Comparison of ENCODE assay signal across 23 mouse cellular contexts in the genomic region with DNA sequence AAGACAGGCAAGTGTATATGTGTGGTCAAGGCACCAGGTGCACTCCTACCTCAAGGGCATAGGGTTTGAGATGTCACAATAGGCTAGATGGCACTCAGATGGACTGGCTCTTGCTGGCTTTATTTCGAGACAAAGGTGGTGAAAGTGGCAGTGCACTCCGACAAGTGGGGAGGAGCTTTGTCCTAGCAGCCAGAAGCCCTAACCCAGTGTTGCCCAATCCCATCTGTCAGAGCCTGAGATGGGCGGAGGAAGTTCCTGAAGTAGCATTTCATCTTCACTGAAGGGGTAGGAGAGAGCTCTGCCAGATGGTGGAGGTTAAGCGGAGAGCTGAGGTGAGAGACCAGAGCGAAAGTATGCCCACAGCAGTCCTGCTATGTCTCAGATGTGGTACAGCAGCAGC.
"Had no signal": no experiment of that assay in that cellular context is flagged by ENCODE, and none has a peak within 500 bp of the region (broad histone marks: within the 10 kb centered on the region; RNA-seq: fewer than 3 reads in every experiment).

No protein-coding gene starts in this region.

- H3K4me3 ChIP-seq: intestine, embryonic 15.5 days; kidney, embryonic 15.5 days; limb, embryonic 10.5 days; limb, embryonic 13.5 days; midbrain, embryonic 10.5 days; midbrain, embryonic 13.5 days; neural tube, embryonic 12.5 days; neural tube, embryonic 15.5 days; stomach, embryonic 15.5 days had no signal

- H3K27ac ChIP-seq: intestine, embryonic 15.5 days; kidney, embryonic 15.5 days; limb, embryonic 10.5 days; limb, embryonic 13.5 days; liver, embryonic 14.5 days; midbrain, embryonic 10.5 days; midbrain, embryonic 13.5 days; neural tube, embryonic 12.5 days; neural tube, embryonic 15.5 days; stomach, embryonic 15.5 days had no signal

- H3K9ac ChIP-seq: intestine, embryonic 15.5 days; kidney, embryonic 15.5 days; limb, embryonic 13.5 days; liver, embryonic 14.5 days; liver, postnatal 0 days; lung, embryonic 14.5 days; midbrain, embryonic 13.5 days; neural tube, embryonic 12.5 days; neural tube, embryonic 15.5 days; stomach, embryonic 15.5 days had no signal

- H3K4me2 ChIP-seq: intestine, embryonic 15.5 days; kidney, embryonic 15.5 days; limb, embryonic 13.5 days; liver, embryonic 11.5 days; lung, embryonic 14.5 days; midbrain, embryonic 13.5 days; neural tube, embryonic 12.5 days; neural tube, embryonic 15.5 days; stomach, embryonic 15.5 days had no signal

- ATAC-seq: intestine, embryonic 15.5 days; liver, postnatal 0 days; midbrain, embryonic 13.5 days; midbrain, embryonic 16.5 days had no signal

- H3K9me3 ChIP-seq: intestine, embryonic 15.5 days; kidney, embryonic 15.5 days; limb, embryonic 10.5 days; limb, embryonic 13.5 days; midbrain, embryonic 10.5 days; midbrain, embryonic 13.5 days; neural tube, embryonic 12.5 days; neural tube, embryonic 15.5 days; stomach, embryonic 15.5 days had no signal

- DNase-seq: kidney, adult 11 months; kidney, adult 8-10 months; kidney, postnatal 10 days; kidney, postnatal 36 days; liver, postnatal 0 days; lung, embryonic 14.5 days; lung, postnatal 14 days; retina, postnatal 1 day; right cerebral cortex, postnatal 25 days; spleen, adult 18-20 months; thymus, postnatal 25 days had no signal

- H3K27me3 ChIP-seq: intestine, embryonic 15.5 days; kidney, embryonic 15.5 days; limb, embryonic 13.5 days; midbrain, embryonic 13.5 days; neural tube, embryonic 12.5 days; neural tube, embryonic 15.5 days; stomach, embryonic 15.5 days had no signal

- H3K4me1 ChIP-seq: intestine, embryonic 15.5 days; kidney, embryonic 15.5 days; limb, embryonic 10.5 days; limb, embryonic 13.5 days; midbrain, embryonic 10.5 days; midbrain, embryonic 13.5 days; neural tube, embryonic 12.5 days; neural tube, embryonic 15.5 days; stomach, embryonic 15.5 days had no signal

- H3K36me3 ChIP-seq: intestine, embryonic 15.5 days; kidney, embryonic 15.5 days; limb, embryonic 10.5 days; limb, embryonic 13.5 days; midbrain, embryonic 13.5 days; neural tube, embryonic 12.5 days; neural tube, embryonic 15.5 days; stomach, embryonic 15.5 days had no signal
